Mouse (Mus musculus) hematopoietic multipotent progenitor cell, adult 10-12 weeks (in vitro differentiated cells): ENCODE data around the gene Rev3l. TPM values are rescaled to one million over a fixed set of nuclear protein-coding genes. Genes with fewer than 3 reads are reported as not detected.

Experiments used
- polyA plus RNA-seq: library from polyadenylated mRNA; stranded (reverse); fragments of >175 nt; gene quantifications from 2 replicates; pipeline ENCODE4 v1.2.3, GENCODE M21; 2012; ENCODE audit warnings: low replicate concordance

Gene Rev3l
- polyA plus RNA-seq = 2.5 and 3.0 TPM in 2 replicates

DNA sequence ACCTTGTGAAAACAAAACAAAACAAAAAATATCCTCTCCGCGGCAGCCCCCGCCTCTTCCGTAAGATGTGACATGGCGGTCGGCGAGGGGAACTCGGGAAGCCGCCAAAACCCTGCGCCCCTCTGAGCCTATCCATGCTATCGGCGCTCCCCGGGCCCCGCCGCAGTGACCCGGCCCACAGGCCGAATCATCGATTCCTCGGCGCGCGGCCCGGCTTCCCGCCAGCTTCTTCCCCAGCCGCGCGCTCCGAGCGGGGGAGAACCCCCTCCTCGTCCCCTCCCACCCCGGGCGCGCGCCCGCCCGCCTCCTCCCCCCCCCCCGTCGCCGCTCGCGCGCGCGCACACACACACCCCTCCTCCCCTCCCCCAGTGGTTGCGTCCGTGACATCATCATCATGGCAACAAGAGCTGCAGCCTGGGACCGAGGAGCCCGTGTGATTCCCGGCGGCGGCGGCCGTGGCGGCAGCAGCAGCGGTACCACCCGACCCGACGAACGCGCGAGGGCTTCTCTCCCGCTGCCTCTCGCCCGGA is at the start of gene Rev3l:
Rev3l (plus strand) TSS at position 383 of the 530 bp plus-strand sequence.

DNA sequence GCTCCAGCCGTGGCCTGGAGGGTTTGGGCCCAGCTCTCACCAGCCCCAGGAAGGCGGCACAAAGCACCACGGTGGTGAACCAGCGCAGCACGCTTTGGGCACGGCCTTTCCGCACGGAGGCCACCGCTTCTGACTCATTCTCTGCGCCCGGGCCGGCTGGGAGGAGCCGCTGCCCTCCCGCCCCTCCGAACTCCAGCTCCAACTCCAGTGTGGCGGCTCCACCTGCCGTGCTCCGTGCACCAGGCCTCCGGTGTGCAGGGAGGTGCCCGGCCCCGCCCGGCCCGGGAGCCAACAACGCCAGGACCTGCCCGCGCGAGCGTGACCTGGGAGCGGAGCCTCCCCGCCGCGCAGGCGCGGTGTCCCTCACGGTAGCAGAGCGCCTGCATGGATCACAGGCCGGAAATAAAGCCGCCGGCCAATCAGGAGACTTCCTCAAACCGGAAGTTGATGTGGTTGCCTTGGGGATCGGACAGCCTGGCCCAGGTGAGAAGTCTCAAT is 167.0 kb downstream of the Rev3l start, which contains the start of gene Mfsd4b4:
Mfsd4b4 (minus strand) TSS at position 365 of the 498 bp plus-strand sequence.

Other genes with a start within 250 kb of the Rev3l start
- 47.2 and 66.1 TPM in 2 replicates for gene Traf3ip2, start 119.2 kb upstream of the Rev3l start, polyA plus RNA-seq
- 0.58 and 0.76 TPM in 2 replicates for gene Mfsd4b4, start 167.1 kb downstream of the Rev3l start, polyA plus RNA-seq
- not detected in 2 replicates for gene Mfsd4b2, start 194.8 kb downstream of the Rev3l start, polyA plus RNA-seq
- gene Mfsd4b3, start 228.0 kb downstream of the Rev3l start, polyA plus RNA-seq = 0.09 TPM in 1 of 2 replicates, not detected in the other